Mouse (Mus musculus) liver, postnatal 0 days (tissue): ENCODE measurements at regions not wholly inside any gene's neighbourhood (a gene's known extent, or its start where the extent isn't known, plus 50 kb on each side); places are given as distances from the start of the nearest gene placed in this dataset.
A peak's percentile ranks its signal among the peaks of the same experiment; 100 is the strongest.

Experiments
- ATAC-seq: fragments of 200-750 bp; cut with Nextera tagmentation; 2 replicates; pipeline ENCODE4 v1.8.0; 2017; ENCODE audit warnings: mild to moderate bottlenecking, moderate library complexity
- DNase-seq: peaks from one replicate; pipeline ENCODE4 v3.0.0-alpha.2; 2016
- H3K27ac ChIP-seq: fragments of 300-500 bp; sonication (generic); 2 replicates; pipeline ENCODE4 v1.5.1; 2014; ENCODE audit warnings: antibody characterized with exemption, moderate library complexity, mild to moderate bottlenecking, low read depth
- H3K27me3 ChIP-seq: fragments of 300-500 bp; sonication (generic); 2 replicates; pipeline ENCODE4 v1.6.1; 2014; ENCODE audit warnings: low read length, control low read depth, mixed read lengths; ENCODE audit not compliant: insufficient read depth
- H3K36me3 ChIP-seq: fragments of 300-500 bp; sonication (generic); replicated peaks from 2 replicates; pipeline ENCODE4 v1.6.1; 2014; ENCODE audit warnings: mild to moderate bottlenecking, control low read depth, low read length, moderate library complexity, mixed read lengths; ENCODE audit not compliant: insufficient read depth
- H3K4me1 ChIP-seq: fragments of 300-500 bp; sonication (generic); 2 replicates; pipeline ENCODE4 v1.6.1; 2014; ENCODE audit warnings: antibody characterized with exemption, mild to moderate bottlenecking, control low read depth; ENCODE audit not compliant: insufficient read depth
- H3K4me2 ChIP-seq: fragments of 300-500 bp; sonication (generic); 2 replicates; pipeline ENCODE4 v1.6.1; 2014; ENCODE audit warnings: low read depth, mild to moderate bottlenecking, low read length, moderate library complexity, mixed read lengths
- H3K4me3 ChIP-seq: fragments of 300-500 bp; sonication (generic); 2 replicates; pipeline ENCODE4 v1.5.1; 2014; ENCODE audit warnings: low read depth, low read length
- H3K9ac ChIP-seq: fragments of 300-500 bp; sonication (generic); replicated peaks from 2 replicates; pipeline ENCODE4 v1.6.1; 2014; ENCODE audit warnings: mild to moderate bottlenecking, moderate library complexity
- H3K9me3 ChIP-seq: fragments of 300-500 bp; sonication (generic); 2 replicates; pipeline ENCODE4 v1.6.1; 2016; ENCODE audit warnings: mild to moderate bottlenecking, control low read depth, low read length, mixed read lengths
- CTCF ChIP-seq: sonication (generic); IDR thresholded peaks from 2 replicates; pipeline ENCODE4 v1.5.1; 2016; ENCODE audit warnings: antibody characterized with exemption, low read depth
- EP300 ChIP-seq: IDR thresholded peaks from 2 replicates; pipeline ENCODE4 v1.6.1; 2016; ENCODE audit warnings: antibody characterized with exemption, low read depth, mild to moderate bottlenecking
- WGBS: fragments of 180-500 bp; shearing (Covaris S2); extraction: QIAGEN DNeasy Blood & Tissue Kit; methylation state at CpG from one replicate; pipeline ENCODE4 v1.1.7; 2014; ENCODE audit not compliant: insufficient replicate concordance; 5-methylcytosine and 5-hydroxymethylcytosine counted together

DNA sequence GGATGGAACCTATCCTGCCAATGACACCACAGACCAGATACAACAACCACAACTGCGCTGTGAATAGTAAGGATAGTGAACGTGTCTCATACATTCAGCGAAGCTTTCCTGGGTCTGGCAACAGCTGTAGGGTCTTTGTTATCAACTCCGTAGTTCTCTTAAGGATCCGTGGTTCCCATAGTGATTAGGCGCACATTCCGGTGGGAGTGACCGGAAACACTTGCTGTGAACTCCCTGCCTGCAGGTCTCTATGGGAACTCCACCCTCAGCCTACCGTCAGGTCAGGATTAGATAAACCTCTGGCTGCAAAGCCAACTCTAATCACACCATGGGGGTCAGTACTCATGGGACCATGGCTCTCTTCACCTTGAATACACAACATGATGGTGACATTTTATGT lies 53.8 kb upstream of the Sh3gl3 start:
- H3K9ac ChIP-seq = no peak overlapping the region
- H3K4me3 ChIP-seq = no peak overlapping the region
- H3K4me1 ChIP-seq = no peaks in the 10 kb centered on the region
- 0 out of 2 replicates have a peak, but pooled peaks cover 4% of the 10 kb centered on the region for H3K27me3 ChIP-seq
- WGBS = 54% methylated on average over 9 of the region's 9 CpGs
- no peak for ATAC-seq
- no peak overlapping the region for H3K4me2 ChIP-seq
- no peak for TF ChIP-seq CTCF
- TF ChIP-seq EP300 = no peak
- no peaks in the 10 kb centered on the region for H3K9me3 ChIP-seq
- DNase-seq = no peak
- H3K36me3 ChIP-seq = no peaks in the 10 kb centered on the region
- H3K27ac ChIP-seq = no peak overlapping the region

DNA sequence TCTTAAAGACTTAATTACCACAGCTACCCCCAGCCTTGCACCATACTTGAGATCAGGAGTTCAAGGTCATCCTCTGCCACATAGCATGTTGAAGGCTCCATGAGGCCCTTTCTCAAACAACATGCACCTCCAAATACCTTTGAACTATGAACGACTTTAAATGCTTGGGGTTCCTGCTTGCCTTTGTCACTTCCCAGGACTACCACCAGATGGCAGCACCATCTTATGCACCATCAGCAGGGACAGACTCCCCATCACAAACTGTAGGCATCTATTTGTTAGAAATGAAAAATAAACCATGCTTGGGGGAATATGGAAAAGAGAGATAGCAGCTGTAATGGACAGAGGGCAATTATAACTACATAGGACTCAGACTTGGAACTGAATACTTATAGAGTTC lies 51.9 kb upstream of the Sh3gl3 start:
- H3K36me3 ChIP-seq = no peaks in the 10 kb centered on the region
- DNase-seq = peak; percentile 65
- H3K4me2 ChIP-seq = no peak overlapping the region
- no peaks in the 10 kb centered on the region for H3K4me1 ChIP-seq
- H3K4me3 ChIP-seq = no peak overlapping the region
- no peak overlapping the region for H3K9ac ChIP-seq
- WGBS = 0% methylated on average over 1 of the region's 1 CpGs
- TF ChIP-seq CTCF (peak; percentile 92), EP300 (no peak)
- ATAC-seq = no peak
- H3K27me3 ChIP-seq = 0 out of 2 replicates have a peak, but pooled peaks cover 4% of the 10 kb centered on the region
- H3K27ac ChIP-seq = no peak overlapping the region
- H3K9me3 ChIP-seq = no peaks in the 10 kb centered on the region
